9 mouse cellular contexts compared by ENCODE assay signal in genomic region chr9:87144106-87144505, GRCm38 (mm10). TPM values are rescaled to one million over a fixed set of nuclear protein-coding genes. Genes with fewer than 3 reads are reported as not detected.
A peak's percentile ranks its signal among the peaks of the same experiment; 100 is the strongest.
DNase-seq lines count a peak whose midpoint lies in the region; ATAC-seq and TF ChIP-seq lines count a peak whose summit lies in the region.
"Had no signal": no experiment of that assay in that cellular context is flagged by ENCODE, and none has a peak within 500 bp of the region (broad histone marks: within the 10 kb centered on the region; RNA-seq: fewer than 3 reads in every experiment).

Gene Mrap2 (plus strand): TSS chr9:87144306.

- H3K36me3 ChIP-seq in E14TG2a.4 (ENCODE audit: insufficient read depth, low read length): no peaks in the 10 kb centered on the region
- H3K36me3 ChIP-seq in forebrain, embryonic 10.5 days (replicated peaks): no peaks in the 10 kb centered on the region
- no peaks in the 10 kb centered on the region for H3K36me3 ChIP-seq in liver, embryonic 16.5 days (ENCODE audit: control insufficient read depth, insufficient read depth)

- H3K27ac ChIP-seq in forebrain, embryonic 10.5 days: no peak within 1 kb of the TSS
- no peak within 1 kb of the TSS for H3K27ac ChIP-seq in liver, embryonic 16.5 days (ENCODE audit: low read length)

- H3K9me3 ChIP-seq in E14TG2a.4 (ENCODE audit: low read length): no peaks in the 10 kb centered on the region
- H3K9me3 ChIP-seq in forebrain, embryonic 10.5 days: no peaks in the 10 kb centered on the region
- H3K9me3 ChIP-seq in liver, embryonic 16.5 days (replicated peaks; ENCODE audit: control insufficient read depth, low read length): no peaks in the 10 kb centered on the region

- no peak for TF ChIP-seq CTCF in E14TG2a.4 (conservative IDR thresholded peaks at IDR 0.05; ENCODE audit: low read length)

- 1% methylated on average over 29 of the region's 29 CpGs for WGBS in forebrain, embryonic 10.5 days
- WGBS in liver, embryonic 16.5 days (ENCODE audit: insufficient replicate concordance): 2% methylated on average over 29 of the region's 29 CpGs

- H3K4me3 ChIP-seq in E14TG2a.4 (replicated peaks; ENCODE audit: low read length): peak within 1 kb of the TSS; percentile 65
- peak within 1 kb of the TSS; percentile 52 for H3K4me3 ChIP-seq in forebrain, embryonic 10.5 days
- H3K4me3 ChIP-seq in liver, embryonic 16.5 days (ENCODE audit: low read depth, low read length): no peak within 1 kb of the TSS

- peak within 1 kb of the TSS; percentile 13; the same call in 1 of the 2 replicates for H3K4me2 ChIP-seq in liver, embryonic 16.5 days (ENCODE audit: low read depth, low read length)

- no peak for ATAC-seq in liver, embryonic 16.5 days (ENCODE audit: low read depth)

- no peak within 1 kb of the TSS for H3K9ac ChIP-seq in liver, embryonic 16.5 days (ENCODE audit: low read depth, low read length)

- DNase-seq in brain, adult 2 months (ENCODE audit: low read depth, low spot score): peak; percentile 83
- peak; percentile 67 for DNase-seq in forebrain, embryonic 10.5 days (ENCODE audit: extremely low spot score, low spot score)
- peak; percentile 66 for DNase-seq in heart, postnatal 4 days
- DNase-seq in layer of hippocampus, adult 18-20 months (ENCODE audit: low spot score in 2 of 2): peak; percentile 33 to 71
- peak; percentile 34 for DNase-seq in ovary, postnatal 10 days (ENCODE audit: low spot score)
- DNase-seq in MN1 (ENCODE audit: low spot score): no peak

- H3K4me1 ChIP-seq in E14TG2a.4 (replicated peaks; ENCODE audit: low read depth, low read length): peaks cover 22% of the 10 kb centered on the region
- H3K4me1 ChIP-seq in forebrain, embryonic 10.5 days: peaks cover 19% of the 10 kb centered on the region
- H3K4me1 ChIP-seq in liver, embryonic 16.5 days (ENCODE audit: control insufficient read depth, low read depth, low read length): no peaks in the 10 kb centered on the region; the same call in 1 of the 2 replicates

- H3K27me3 ChIP-seq in E14TG2a.4 (ENCODE audit: insufficient read depth, low read length): peaks cover 53% of the 10 kb centered on the region
- H3K27me3 ChIP-seq in forebrain, embryonic 10.5 days (ENCODE audit: poor library complexity, severe bottlenecking): peaks cover 40% of the 10 kb centered on the region
- peaks cover 22% of the 10 kb centered on the region for H3K27me3 ChIP-seq in liver, embryonic 16.5 days (ENCODE audit: control insufficient read depth, insufficient read depth, low read depth, low read length)

RNA-seq across cellular contexts. Expression of gene Mrap2, which starts in this region (rescaled TPM):
- 0.18 TPM in 1 of 2 replicates, not detected in the other for polyA plus RNA-seq in forebrain, embryonic 10.5 days (2016; fragmentation: Nextera tagmentation; extraction: Ambion mirVana)
- total RNA-seq in heart, postnatal 4 days (2021): 1 to 10 TPM; 1.3 TPM
- 1 to 10 TPM; 4.8 to 6.0 TPM for total RNA-seq in layer of hippocampus, adult 18-20 months (2021)
- polyA plus RNA-seq in liver, embryonic 16.5 days (2015; fragmentation: Nextera tagmentation; extraction: Ambion mirVana): not detected in 2 replicates
- total RNA-seq: MEL had no signal

Comparison
In these comparisons a context has a peak if more than half of its experiments do, and no peak if none do; other contexts are left out.
1. Peak in DNase-seq and H3K4me3 ChIP-seq in forebrain, embryonic 10.5 days; RNA of the gene not detected or under 1 TPM.